Mouse (Mus musculus): ENCODE measurements at regions not wholly inside any gene's neighbourhood (a gene's known extent, or its start where the extent isn't known, plus 50 kb on each side); places are given as distances from the start of the nearest gene placed in this dataset.

GRCm38 (mm10) chr15:72264619-72265018, 1569.7 kb upstream of the Gm6569 start:
- Histone ChIP-seq H3K9me3 (ENCODE audit: low read length) (no peaks in the 10 kb centered on the region), H3K4me3 (ENCODE audit: low read depth, low read length) (no peak overlapping the region), H3K36me3 (replicated peaks; ENCODE audit: insufficient read depth, low read length) (no peaks in the 10 kb centered on the region), H3K27me3 (ENCODE audit: insufficient read depth, low read length) (no peaks in the 10 kb centered on the region), H3K27ac (ENCODE audit: low read depth) (no peak overlapping the region), H3K4me2 (ENCODE audit: low read depth, low read length) (no peak overlapping the region), H3K4me1 (ENCODE audit: insufficient read depth) (no peaks in the 10 kb centered on the region), H3K9ac (replicated peaks) (no peak overlapping the region)
- TF ChIP-seq EP300 (IDR thresholded peaks at IDR 0.05; ENCODE audit: low read depth), result no peak
- no peak for TF ChIP-seq CTCF (IDR thresholded peaks at IDR 0.05; ENCODE audit: low read depth)
- no peak for DNase-seq
- 66% methylated on average over 3 of the region's 3 CpGs for WGBS (ENCODE audit: insufficient replicate concordance)
- ATAC-seq, result no peak

GRCm38 (mm10) chr15:72283846-72284245, 1550.5 kb upstream of the Gm6569 start:
- DNase-seq, result no peak
- Histone ChIP-seq H3K4me2 (ENCODE audit: low read depth, low read length) (no peak overlapping the region), H3K36me3 (replicated peaks; ENCODE audit: insufficient read depth, low read length) (no peaks in the 10 kb centered on the region), H3K4me1 (ENCODE audit: insufficient read depth) (no peaks in the 10 kb centered on the region), H3K27me3 (ENCODE audit: insufficient read depth, low read length) (no peaks in the 10 kb centered on the region), H3K9me3 (ENCODE audit: low read length) (no peaks in the 10 kb centered on the region), H3K9ac (replicated peaks) (no peak overlapping the region), H3K27ac (ENCODE audit: low read depth) (no peak overlapping the region), H3K4me3 (ENCODE audit: low read depth, low read length) (no peak overlapping the region)
- TF ChIP-seq CTCF (IDR thresholded peaks at IDR 0.05; ENCODE audit: low read depth) (no peak), EP300 (IDR thresholded peaks at IDR 0.05; ENCODE audit: low read depth) (no peak)
- ATAC-seq, result no peak
- WGBS (ENCODE audit: insufficient replicate concordance), result 18% methylated on average over 1 of the region's 1 CpGs

DNA sequence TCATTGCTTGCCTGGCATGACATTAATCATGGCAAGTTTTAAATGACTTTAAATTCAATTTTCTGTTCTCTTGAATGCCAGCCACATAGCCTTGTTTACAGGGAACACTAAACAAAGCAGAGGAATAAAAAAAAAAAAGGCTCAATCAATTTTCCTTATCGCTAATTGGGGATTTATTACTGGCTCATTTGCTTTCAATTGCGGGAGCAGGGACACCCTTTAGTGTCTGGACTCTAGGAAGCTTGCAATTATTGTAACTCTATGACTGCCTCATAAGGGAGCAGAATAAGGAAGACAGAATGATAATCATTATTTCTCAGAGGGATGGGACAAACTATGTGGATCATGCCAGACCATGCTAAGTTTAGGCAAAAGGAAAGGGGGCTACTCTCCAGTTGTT, 1537.7 kb upstream of the Gm6569 start:
- no peak for ATAC-seq
- H3K27ac ChIP-seq (ENCODE audit: low read depth), result no peak overlapping the region
- H3K9me3 ChIP-seq (ENCODE audit: low read length), result no peaks in the 10 kb centered on the region
- no peaks in the 10 kb centered on the region for H3K36me3 ChIP-seq (replicated peaks; ENCODE audit: insufficient read depth, low read length)
- no peaks in the 10 kb centered on the region for H3K4me1 ChIP-seq (ENCODE audit: insufficient read depth)
- no peaks in the 10 kb centered on the region for H3K27me3 ChIP-seq (ENCODE audit: insufficient read depth, low read length)
- H3K9ac ChIP-seq (replicated peaks), result no peak overlapping the region
- TF ChIP-seq CTCF (IDR thresholded peaks at IDR 0.05; ENCODE audit: low read depth) (no peak), EP300 (IDR thresholded peaks at IDR 0.05; ENCODE audit: low read depth) (no peak)
- DNase-seq, result no peak
- no peak overlapping the region for H3K4me2 ChIP-seq (ENCODE audit: low read depth, low read length)
- 78% methylated on average over 2 of the region's 2 CpGs for WGBS (ENCODE audit: insufficient replicate concordance)
- no peak overlapping the region for H3K4me3 ChIP-seq (ENCODE audit: low read depth, low read length)

GRCm38 (mm10) chr15:72312417-72312816, 1521.9 kb upstream of the Gm6569 start:
- Histone ChIP-seq H3K27ac (ENCODE audit: low read depth) (no peak overlapping the region), H3K27me3 (ENCODE audit: insufficient read depth, low read length) (no peaks in the 10 kb centered on the region), H3K4me2 (ENCODE audit: low read depth, low read length) (no peak overlapping the region), H3K36me3 (replicated peaks; ENCODE audit: insufficient read depth, low read length) (no peaks in the 10 kb centered on the region), H3K9ac (replicated peaks) (no peak overlapping the region), H3K9me3 (ENCODE audit: low read length) (no peaks in the 10 kb centered on the region), H3K4me1 (ENCODE audit: insufficient read depth) (no peaks in the 10 kb centered on the region), H3K4me3 (ENCODE audit: low read depth, low read length) (no peak overlapping the region)
- ATAC-seq (no peak), DNase-seq (no peak)
- TF ChIP-seq EP300 (IDR thresholded peaks at IDR 0.05; ENCODE audit: low read depth), result no peak
- no peak for TF ChIP-seq CTCF (IDR thresholded peaks at IDR 0.05; ENCODE audit: low read depth)
- 56% methylated on average over 5 of the region's 5 CpGs for WGBS (ENCODE audit: insufficient replicate concordance)

- Histone ChIP-seq H3K36me3 (replicated peaks; ENCODE audit: insufficient read depth, low read length) (no peaks in the 10 kb centered on the region), H3K9me3 (ENCODE audit: low read length) (no peaks in the 10 kb centered on the region), H3K27ac (ENCODE audit: low read depth) (no peak overlapping the region), H3K4me1 (ENCODE audit: insufficient read depth) (no peaks in the 10 kb centered on the region), H3K27me3 (ENCODE audit: insufficient read depth, low read length) (no peaks in the 10 kb centered on the region), H3K4me3 (ENCODE audit: low read depth, low read length) (no peak overlapping the region), H3K4me2 (ENCODE audit: low read depth, low read length) (no peak overlapping the region), H3K9ac (replicated peaks) (no peak overlapping the region)
- DNase-seq (no peak), ATAC-seq (no peak)
- WGBS (ENCODE audit: insufficient replicate concordance), result 81% methylated on average over 5 of the region's 5 CpGs
- TF ChIP-seq EP300 (IDR thresholded peaks at IDR 0.05; ENCODE audit: low read depth) (no peak), CTCF (IDR thresholded peaks at IDR 0.05; ENCODE audit: low read depth) (no peak)
These were observed 1512.8 kb upstream of the Gm6569 start for GRCm38 (mm10) chr15:72321528-72321927.

DNA sequence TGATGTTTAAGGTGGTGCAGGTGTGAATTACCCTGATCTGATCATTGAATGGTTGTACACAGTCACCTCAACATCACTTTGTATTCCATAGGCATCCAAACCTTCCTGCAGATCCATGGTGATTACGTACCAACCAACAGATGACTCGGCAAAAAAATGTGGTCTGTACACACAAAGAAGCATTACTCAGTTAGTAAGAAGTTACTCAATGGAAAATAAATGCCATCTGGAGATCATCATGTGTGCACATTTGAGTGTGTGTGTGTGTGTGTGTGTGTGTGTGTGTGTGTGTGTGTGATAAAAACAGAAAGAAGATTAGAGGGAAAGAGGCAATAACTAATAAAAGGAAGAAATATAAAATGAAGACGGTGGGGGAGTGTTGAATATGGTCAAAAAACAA, 1512.2 kb upstream of the Gm6569 start:
- Histone ChIP-seq H3K9ac (replicated peaks) (no peak overlapping the region), H3K9me3 (ENCODE audit: low read length) (no peaks in the 10 kb centered on the region), H3K27ac (ENCODE audit: low read depth) (no peak overlapping the region), H3K27me3 (ENCODE audit: insufficient read depth, low read length) (no peaks in the 10 kb centered on the region), H3K4me2 (ENCODE audit: low read depth, low read length) (no peak overlapping the region), H3K36me3 (replicated peaks; ENCODE audit: insufficient read depth, low read length) (no peaks in the 10 kb centered on the region), H3K4me3 (ENCODE audit: low read depth, low read length) (no peak overlapping the region), H3K4me1 (ENCODE audit: insufficient read depth) (no peaks in the 10 kb centered on the region)
- TF ChIP-seq EP300 (IDR thresholded peaks at IDR 0.05; ENCODE audit: low read depth) (no peak), CTCF (IDR thresholded peaks at IDR 0.05; ENCODE audit: low read depth) (no peak)
- DNase-seq (no peak), ATAC-seq (no peak)
- WGBS (ENCODE audit: insufficient replicate concordance), result 85% methylated on average over 3 of the region's 3 CpGs

DNA sequence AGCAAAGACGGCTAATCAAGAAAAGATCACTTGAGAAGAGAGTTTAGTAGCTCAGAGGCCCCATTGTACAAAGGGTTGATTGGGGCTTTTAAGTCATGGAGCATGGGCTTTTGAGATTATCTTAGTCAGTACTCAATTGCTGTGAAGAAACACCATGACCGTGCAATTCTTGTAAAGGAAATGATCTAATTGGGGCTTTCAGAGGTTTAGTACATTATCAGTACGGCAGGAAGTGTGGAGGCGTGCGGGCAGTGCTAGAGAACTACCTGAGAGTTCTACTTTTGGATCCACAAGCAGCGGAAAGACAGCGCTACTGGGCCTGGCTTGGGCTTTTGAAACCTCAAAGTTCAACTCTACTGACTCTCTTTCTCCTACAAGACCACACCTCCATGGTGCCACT, 1511.2 kb upstream of the Gm6569 start:
- TF ChIP-seq EP300 (IDR thresholded peaks at IDR 0.05; ENCODE audit: low read depth) (no peak), CTCF (IDR thresholded peaks at IDR 0.05; ENCODE audit: low read depth) (no peak)
- no peak for ATAC-seq
- DNase-seq, result no peak

More for the DNA sequence above, 1511.2 kb upstream of the Gm6569 start:
- Histone ChIP-seq H3K36me3 (replicated peaks; ENCODE audit: insufficient read depth, low read length) (no peaks in the 10 kb centered on the region), H3K27me3 (ENCODE audit: insufficient read depth, low read length) (no peaks in the 10 kb centered on the region), H3K9ac (replicated peaks) (no peak overlapping the region), H3K9me3 (ENCODE audit: low read length) (no peaks in the 10 kb centered on the region), H3K27ac (ENCODE audit: low read depth) (no peak overlapping the region), H3K4me3 (ENCODE audit: low read depth, low read length) (no peak overlapping the region), H3K4me1 (ENCODE audit: insufficient read depth) (no peaks in the 10 kb centered on the region), H3K4me2 (ENCODE audit: low read depth, low read length) (no peak overlapping the region)
- 47% methylated on average over 7 of the region's 7 CpGs for WGBS (ENCODE audit: insufficient replicate concordance)
